Mouse (Mus musculus): ENCODE data around the gene Mmp11. TPM values are rescaled to one million over a fixed set of nuclear protein-coding genes. Genes with fewer than 3 reads are reported as not detected.

Gene Mmp11
- total RNA-seq, 2 experiments from 2014 or later, result 2.5 to 2.6 TPM

- no peak for DNase-seq (ENCODE audit: extremely low spot score in 1 of 2, low spot score in 2 of 2)
These were observed 55.9 kb downstream of the Mmp11 start for GRCm38 (mm10) chr10:75880351-75880750.

GRCm38 (mm10) chr10:75878836-75879235 is 57.5 kb downstream of the Mmp11 start:
- intact Hi-C loops (cut with DNase I), result no loop called here
- DNase-seq (ENCODE audit: extremely low spot score in 1 of 2, low spot score in 2 of 2), result no peak

More at GRCm38 (mm10) chr10:75880351-75880750, 55.9 kb downstream of the Mmp11 start:
- intact Hi-C loops (cut with DNase I), result no loop called here

GRCm38 (mm10) chr10:75873543-75874170 is 62.6 kb downstream of the Mmp11 start:
- DNase-seq (ENCODE audit: extremely low spot score in 1 of 2, low spot score in 2 of 2), result no peak
- intact Hi-C loops (cut with DNase I), result no loop called here

Other genes with a start within 250 kb of the Mmp11 start
- 10 to 100 TPM; 83.7 to 84.3 TPM for gene Cabin1, start 172.2 kb downstream of the Mmp11 start, total RNA-seq (2021)
- gene Ddt, start 163.1 kb downstream of the Mmp11 start, total RNA-seq (2021), result 10 to 100 TPM; 34.4 to 39.3 TPM
- gene Gm20441, start 155.5 kb downstream of the Mmp11 start, total RNA-seq (2021), result not detected
- gene Gstt3, start 155.1 kb downstream of the Mmp11 start, total RNA-seq (2021), result under 1 TPM; 0.61 to 0.71 TPM
- 1 to 10 TPM; 3.8 TPM for gene Gstt1, start 137.9 kb downstream of the Mmp11 start, total RNA-seq (2021)
- gene Gstt4, start 114.0 kb downstream of the Mmp11 start, total RNA-seq (2021), result not detected
- 1 to 10 TPM; 3.5 to 4.6 TPM for gene Gstt2, start 99.1 kb downstream of the Mmp11 start, total RNA-seq (2021)
- gene Mif, start 76.3 kb downstream of the Mmp11 start, total RNA-seq (2021), result 100 to 1,000 TPM; 771 to 828 TPM
- 1 to 10 TPM; 1.5 to 3.0 TPM for gene Derl3, start 43.1 kb downstream of the Mmp11 start, total RNA-seq (2021)
- 10 to 100 TPM; 92.6 to 100.0 TPM for gene Smarcb1, start 14.9 kb downstream of the Mmp11 start, total RNA-seq (2021)
- gene Chchd10, start 3.4 kb downstream of the Mmp11 start, total RNA-seq (2021), result 100 to 1,000 TPM; 155 to 181 TPM
- gene Gm867, start 4.2 kb upstream of the Mmp11 start, total RNA-seq (2021), result under 1 TPM in 1 of 2 experiments, not detected in 1; 0.49 TPM
- not detected for gene Vpreb3, start 6.6 kb upstream of the Mmp11 start, total RNA-seq (2021)
- gene Gm5134, start 18.0 kb upstream of the Mmp11 start, total RNA-seq (2021), result under 1 TPM in 1 of 2 experiments, not detected in 1; 0.16 TPM
- gene Zfp280b, start 96.2 kb upstream of the Mmp11 start, total RNA-seq (2021), result 1 to 10 TPM; 7.9 to 9.2 TPM
- not detected for gene Slc5a4b, start 174.5 kb upstream of the Mmp11 start, total RNA-seq (2021)
- under 1 TPM in 1 of 2 experiments, not detected in 1; 0.26 TPM for gene Slc5a4a, start 211.0 kb upstream of the Mmp11 start, total RNA-seq (2021)

Data from left cerebral cortex, postnatal 10 days (tissue).